Comparison of ENCODE assay signal across 14 mouse cellular contexts in genomic region chr12:3430443-3430753, GRCm38 (mm10).
"Had no signal": no experiment of that assay in that cellular context is flagged by ENCODE, and none has a peak within 500 bp of the region (broad histone marks: within the 10 kb centered on the region; RNA-seq: fewer than 3 reads in every experiment).

No protein-coding gene starts in this region.

- DNase-seq: kidney, postnatal 4 days; left cerebral cortex, postnatal 4 days; retina, postnatal 1 day; right cerebral cortex, postnatal 4 days; thymus, adult 2 months; thymus, postnatal 25 days had no signal

- H3K4me2 ChIP-seq: limb, embryonic 13.5 days; midbrain, embryonic 12.5 days; neural tube, embryonic 13.5 days; stomach, embryonic 15.5 days had no signal

- H3K27me3 ChIP-seq: limb, embryonic 13.5 days; midbrain, embryonic 12.5 days; neural tube, embryonic 13.5 days; stomach, embryonic 15.5 days had no signal

- ATAC-seq: intestine, postnatal 0 days; midbrain, embryonic 16.5 days had no signal

- H3K9me3 ChIP-seq: limb, embryonic 13.5 days; midbrain, embryonic 12.5 days; neural tube, embryonic 13.5 days; stomach, embryonic 15.5 days had no signal

- H3K9ac ChIP-seq: limb, embryonic 13.5 days; midbrain, embryonic 12.5 days; neural tube, embryonic 13.5 days; stomach, embryonic 15.5 days had no signal

- H3K27ac ChIP-seq: kidney, postnatal 0 days; layer of hippocampus, adult 2 months; limb, embryonic 13.5 days; midbrain, embryonic 12.5 days; neural tube, embryonic 13.5 days; stomach, embryonic 15.5 days had no signal

- H3K4me3 ChIP-seq: layer of hippocampus, adult 2 months; limb, embryonic 13.5 days; midbrain, embryonic 12.5 days; neural tube, embryonic 13.5 days; stomach, embryonic 15.5 days had no signal

- H3K36me3 ChIP-seq: stomach, embryonic 15.5 days had no signal
